Mouse (Mus musculus) kidney, postnatal 0 days (tissue): Measurements from ENCODE around the gene Adgrv1. TPM values are rescaled to one million over a fixed set of nuclear protein-coding genes. Genes with fewer than 3 reads are reported as not detected.

ENCODE experiments used
- ATAC-seq: fragments of 200-750 bp; cut with Nextera tagmentation; replicated peaks from 2 replicates; pipeline ENCODE4 v1.8.0; 2017; ENCODE audit warnings: low read depth, moderate number of reproducible peaks, moderate TSS enrichment, moderate library complexity; ENCODE audit not compliant: low FRiP score
- DNase-seq: peaks from one replicate; pipeline ENCODE4 v3.0.0-alpha.2; 2016; ENCODE audit warnings: low spot score
- H3K27ac ChIP-seq: fragments of 300-500 bp; sonication (generic); 2 replicates; pipeline ENCODE4 v1.5.1; 2014; ENCODE audit warnings: mild to moderate bottlenecking
- H3K27me3 ChIP-seq: fragments of 300-500 bp; sonication (generic); 2 replicates; pipeline ENCODE4 v1.6.1; 2014; ENCODE audit warnings: low read length, mixed read lengths; ENCODE audit not compliant: insufficient read depth
- H3K36me3 ChIP-seq: fragments of 300-500 bp; sonication (generic); 2 replicates; pipeline ENCODE4 v1.6.1; 2014; ENCODE audit warnings: low read length, mixed read lengths; ENCODE audit not compliant: insufficient read depth
- H3K4me1 ChIP-seq: fragments of 300-500 bp; sonication (generic); replicated peaks from 2 replicates; pipeline ENCODE4 v1.6.1; 2014; ENCODE audit warnings: antibody characterized with exemption, low read length, mixed read lengths; ENCODE audit not compliant: insufficient read depth
- H3K4me2 ChIP-seq: fragments of 300-500 bp; sonication (generic); 2 replicates; pipeline ENCODE4 v1.6.1; 2014; ENCODE audit warnings: mild to moderate bottlenecking, low read length, moderate library complexity, mixed read lengths
- H3K4me3 ChIP-seq: fragments of 300-500 bp; sonication (generic); replicated peaks from 2 replicates; pipeline ENCODE4 v1.5.1; 2014; ENCODE audit warnings: low read depth, low read length
- H3K9ac ChIP-seq: fragments of 300-500 bp; sonication (generic); 2 replicates; pipeline ENCODE4 v1.6.1; 2014; ENCODE audit warnings: low read depth, low read length
- H3K9me3 ChIP-seq: fragments of 300-500 bp; sonication (generic); replicated peaks from 2 replicates; pipeline ENCODE4 v1.6.1; 2016; ENCODE audit warnings: low read length, inconsistent platforms, mixed read lengths
- CTCF ChIP-seq: IDR thresholded peaks from 2 replicates; pipeline ENCODE4 v1.5.1; 2016; ENCODE audit warnings: antibody characterized with exemption, low read depth, mild to moderate bottlenecking, moderate library complexity
- WGBS: fragments of 180-500 bp; shearing (Covaris S2); extraction: QIAGEN DNeasy Blood & Tissue Kit; methylation state at CpG from one replicate; pipeline ENCODE4 v1.1.7; 2014; 5-methylcytosine and 5-hydroxymethylcytosine counted together
- polyA plus RNA-seq: library from polyadenylated mRNA; unstranded; fragments of >200 nt; fragmentation: Nextera tagmentation; extraction: Ambion mirVana; gene quantifications from 2 replicates; pipeline ENCODE4 v1.2.1, GENCODE M21; 2015

Adgrv1 gene
- polyA plus RNA-seq, 1 experiment from 2014 or later, result 2.7 TPM

DNA sequence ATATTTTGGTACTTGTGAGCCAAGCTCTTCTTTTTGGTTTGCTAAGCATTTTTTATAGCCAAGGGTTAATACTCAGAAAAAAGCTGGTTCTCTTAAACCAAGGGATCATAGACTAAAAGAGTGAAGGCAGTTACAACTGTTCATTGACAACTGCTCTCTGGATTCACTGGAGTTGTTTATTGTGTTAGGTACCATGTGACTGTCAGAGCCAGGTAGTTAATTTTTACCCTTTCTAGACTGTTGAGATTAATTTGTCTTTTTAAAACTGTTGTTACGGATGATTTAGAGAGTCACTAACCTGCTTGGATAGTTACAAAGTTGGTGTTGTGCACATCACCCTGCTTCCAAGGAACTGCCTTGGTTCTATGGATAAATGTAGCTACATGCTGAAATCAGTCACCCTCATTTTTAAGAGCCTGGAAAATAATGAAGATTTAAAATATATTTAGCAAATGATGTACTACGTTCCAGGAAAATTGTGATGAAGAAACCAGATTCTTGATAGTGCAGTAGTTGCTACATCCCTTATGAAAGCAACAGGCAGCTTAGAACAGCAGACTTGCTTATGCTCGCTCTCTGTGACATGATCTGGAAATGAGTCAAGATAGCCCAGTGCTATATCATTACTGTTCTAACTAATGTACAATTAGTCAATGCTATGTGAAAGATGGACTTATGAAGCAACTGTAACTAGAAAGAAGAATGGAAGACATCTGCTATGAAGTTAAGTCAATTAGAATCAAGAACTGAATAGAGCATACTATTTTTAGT lies 309.2 kb downstream of the Adgrv1 start:
- DNase-seq (no peak), ATAC-seq (no peak; the same call in 1 of the 2 replicates)
- Histone ChIP-seq H3K9ac (no peak overlapping the region), H3K4me2 (no peak overlapping the region), H3K4me3 (no peak overlapping the region), H3K27me3 (no peaks in the 10 kb centered on the region), H3K27ac (no peak overlapping the region), H3K36me3 (no peaks in the 10 kb centered on the region), H3K4me1 (no peaks in the 10 kb centered on the region), H3K9me3 (no peaks in the 10 kb centered on the region)
- WGBS, result 79% methylated on average over 3 of the region's 3 CpGs
- TF ChIP-seq CTCF, result no peak

DNA sequence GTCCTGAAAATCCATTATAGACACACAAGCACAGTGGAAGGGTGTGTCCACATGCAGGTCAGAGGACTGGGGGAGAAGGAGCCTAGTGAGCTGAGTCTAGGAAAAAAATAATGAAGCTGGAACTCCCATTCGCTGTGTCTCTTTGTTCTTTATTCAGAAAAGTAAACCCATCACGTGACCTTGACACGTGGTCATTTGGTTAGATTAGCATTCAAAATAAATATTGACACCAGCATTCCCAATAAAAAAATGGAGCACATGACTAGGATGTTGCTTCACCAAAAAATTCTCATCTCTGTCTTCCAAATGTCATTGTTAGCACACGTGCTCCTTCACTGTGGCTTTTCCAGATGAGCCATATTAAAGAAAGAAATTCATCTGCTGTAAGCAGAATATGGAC lies 316.4 kb downstream of the Adgrv1 start:
- DNase-seq (no peak), ATAC-seq (no peak)
- Histone ChIP-seq H3K9me3 (no peaks in the 10 kb centered on the region), H3K27me3 (no peaks in the 10 kb centered on the region), H3K36me3 (no peaks in the 10 kb centered on the region), H3K4me2 (no peak overlapping the region), H3K27ac (no peak overlapping the region), H3K9ac (no peak overlapping the region), H3K4me3 (no peak overlapping the region), H3K4me1 (no peaks in the 10 kb centered on the region)
- no peak for TF ChIP-seq CTCF
- 88% methylated on average over 4 of the region's 4 CpGs for WGBS

DNA sequence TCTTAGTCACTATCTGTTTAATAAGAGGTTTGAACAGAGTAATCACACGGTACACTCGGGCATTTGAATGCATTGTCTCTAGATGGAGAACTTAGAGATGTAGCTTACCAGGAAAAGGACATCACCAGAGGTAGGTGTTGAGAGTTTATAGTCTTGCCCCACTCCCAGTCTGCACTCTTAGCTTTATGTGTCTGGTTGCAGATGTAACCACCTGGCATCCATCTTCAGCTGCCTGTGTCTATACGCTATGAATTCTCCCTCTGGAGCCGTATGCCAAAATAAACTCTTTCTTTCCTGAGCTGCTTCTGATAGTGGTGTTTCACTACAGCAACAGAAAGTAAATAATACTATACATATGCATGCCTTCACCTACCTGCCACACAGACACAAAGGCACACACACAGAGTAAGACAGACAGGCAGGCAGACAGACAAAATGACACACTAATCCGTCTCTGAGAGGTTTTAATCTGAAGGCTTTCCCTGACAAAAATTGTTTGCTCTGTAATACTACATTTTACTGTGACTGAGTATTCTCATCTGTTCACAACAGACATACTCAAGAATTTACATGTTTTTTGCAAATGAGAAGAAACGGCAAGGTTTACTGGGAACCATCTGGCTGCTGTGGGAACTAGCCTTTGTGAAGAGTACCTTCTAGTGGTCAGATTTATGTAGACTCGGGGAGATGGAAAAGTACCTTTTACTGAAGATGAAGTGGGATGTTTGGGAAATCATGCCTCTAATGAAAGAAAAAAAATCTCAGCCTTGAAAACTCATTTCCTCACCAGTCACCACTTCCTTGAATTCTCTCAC lies 318.4 kb downstream of the Adgrv1 start:
- WGBS, result 47% methylated on average over 7 of the region's 7 CpGs

DNA sequence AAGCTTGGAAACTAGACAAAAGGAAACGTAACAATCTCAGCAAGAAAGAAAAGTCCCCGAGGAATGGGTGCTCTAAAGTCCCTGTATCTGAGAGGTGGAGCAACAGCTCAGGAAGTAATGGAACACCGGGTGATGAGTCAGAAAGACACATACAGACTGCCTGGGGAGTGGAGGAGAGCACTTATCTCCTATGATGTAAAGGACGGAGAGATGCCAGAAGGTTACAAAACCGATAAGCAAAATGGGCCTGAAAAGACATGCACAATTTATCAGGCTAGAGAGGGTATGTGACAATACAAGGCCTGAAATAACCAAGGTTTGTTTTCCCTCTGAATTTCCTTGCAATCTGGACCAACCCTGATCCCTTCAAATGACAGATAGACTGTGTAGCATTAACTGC lies 320.8 kb downstream of the Adgrv1 start:
- H3K27ac ChIP-seq, result no peak overlapping the region
- no peak for TF ChIP-seq CTCF
- no peak for DNase-seq
- no peak for ATAC-seq
- H3K4me1 ChIP-seq, result no peaks in the 10 kb centered on the region
- no peak overlapping the region for H3K4me2 ChIP-seq
- H3K9ac ChIP-seq, result no peak overlapping the region
- 61% methylated on average over 5 of the region's 5 CpGs for WGBS
- no peak overlapping the region for H3K4me3 ChIP-seq
- no peaks in the 10 kb centered on the region for H3K9me3 ChIP-seq
- no peaks in the 10 kb centered on the region for H3K36me3 ChIP-seq
- H3K27me3 ChIP-seq, result no peaks in the 10 kb centered on the region

More for the DNA sequence above, 318.4 kb downstream of the Adgrv1 start:
- no peaks in the 10 kb centered on the region for H3K9me3 ChIP-seq
- peak; percentile 83 for TF ChIP-seq CTCF
- no peak overlapping the region for H3K4me2 ChIP-seq
- no peaks in the 10 kb centered on the region for H3K27me3 ChIP-seq
- ATAC-seq (peak; percentile 63; the same call in 1 of the 2 replicates), DNase-seq (peak; percentile 91)
- H3K4me1 ChIP-seq, result no peaks in the 10 kb centered on the region
- no peak overlapping the region for H3K9ac ChIP-seq
- 0 out of 2 replicates have a peak overlapping the region, but pooled peaks have one; percentile 25 for H3K27ac ChIP-seq
- no peak overlapping the region for H3K4me3 ChIP-seq
- no peaks in the 10 kb centered on the region for H3K36me3 ChIP-seq

DNA sequence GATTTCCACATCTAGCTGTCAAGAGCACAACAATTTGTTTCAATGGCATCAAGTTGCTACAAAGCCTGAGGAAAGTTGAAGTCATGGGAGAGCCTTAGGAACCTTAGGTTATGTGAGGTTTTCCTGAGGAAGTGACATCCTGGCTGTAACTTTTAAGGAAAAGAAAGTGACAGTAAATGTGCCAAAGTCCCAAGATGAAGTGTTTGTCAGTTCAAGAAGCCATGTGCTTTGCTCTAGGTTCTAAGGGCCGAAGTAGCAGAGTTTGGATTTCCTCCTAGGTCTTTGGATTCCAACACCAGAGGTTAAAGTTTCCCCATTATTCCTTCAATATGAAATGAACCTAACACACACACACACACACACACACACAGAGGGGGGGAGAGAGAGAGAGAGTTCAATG lies 332.1 kb downstream of the Adgrv1 start:
- peak; percentile 72 for DNase-seq
- no peaks in the 10 kb centered on the region for H3K36me3 ChIP-seq
- 37% methylated on average over 1 of the region's 1 CpGs for WGBS
- H3K27ac ChIP-seq, result no peak overlapping the region
- H3K4me2 ChIP-seq, result no peak overlapping the region
- no peaks in the 10 kb centered on the region for H3K9me3 ChIP-seq
- H3K4me1 ChIP-seq, result no peaks in the 10 kb centered on the region
- H3K4me3 ChIP-seq, result no peak overlapping the region
- no peak overlapping the region for H3K9ac ChIP-seq
- ATAC-seq, result no peak
- no peak for TF ChIP-seq CTCF
- H3K27me3 ChIP-seq, result no peaks in the 10 kb centered on the region

DNA sequence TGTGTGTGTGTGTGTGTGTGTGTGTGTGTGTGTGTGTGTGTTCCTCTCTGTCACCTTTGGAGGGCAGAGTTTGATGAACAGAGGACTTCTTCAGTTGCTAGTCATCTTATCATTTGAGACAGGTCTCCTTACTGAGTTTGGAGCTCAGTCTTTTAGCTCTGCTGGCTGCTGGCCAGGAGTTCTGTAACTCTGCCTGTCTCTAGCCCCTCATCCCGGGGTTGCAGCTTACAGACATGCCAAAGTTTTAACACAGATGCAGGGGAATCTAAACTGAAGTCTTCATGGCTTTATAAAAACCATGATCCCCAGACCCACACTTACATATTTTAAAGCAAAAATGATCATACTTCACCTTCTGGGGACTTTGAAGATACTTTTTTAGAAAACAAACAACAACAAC lies 338.8 kb downstream of the Adgrv1 start:
- Histone ChIP-seq H3K9ac (no peak overlapping the region), H3K27me3 (no peaks in the 10 kb centered on the region), H3K4me1 (no peaks in the 10 kb centered on the region), H3K27ac (no peak overlapping the region), H3K4me2 (no peak overlapping the region), H3K4me3 (no peak overlapping the region), H3K36me3 (no peaks in the 10 kb centered on the region), H3K9me3 (no peaks in the 10 kb centered on the region)
- DNase-seq (no peak), ATAC-seq (no peak)
- 45% methylated on average over 1 of the region's 1 CpGs for WGBS
- no peak for TF ChIP-seq CTCF
